Mouse (Mus musculus) liver, embryonic 13.5 days (tissue): Measurements from ENCODE around the gene Mast4. TPM values are rescaled to one million over a fixed set of nuclear protein-coding genes. Genes with fewer than 3 reads are reported as not detected.

ENCODE experiments used
- ATAC-seq: fragments of 200-750 bp; cut with Nextera tagmentation; 2 replicates; pipeline ENCODE4 v1.8.0; 2017; ENCODE audit warnings: low read depth, mild to moderate bottlenecking, moderate number of reproducible peaks, moderate library complexity
- DNase-seq: peaks from one replicate; pipeline ENCODE4 v3.0.0; 2022
- H3K27ac ChIP-seq: fragments of 300-500 bp; sonication (generic); 2 replicates; pipeline ENCODE4 v1.5.1; 2015; ENCODE audit warnings: moderate library complexity, mild to moderate bottlenecking, inconsistent platforms
- H3K27me3 ChIP-seq: fragments of 300-500 bp; sonication (generic); 2 replicates; pipeline ENCODE4 v1.6.1; 2015; ENCODE audit warnings: mild to moderate bottlenecking, inconsistent platforms
- H3K36me3 ChIP-seq: fragments of 300-500 bp; sonication (generic); 2 replicates; pipeline ENCODE4 v1.6.1; 2015; ENCODE audit warnings: mild to moderate bottlenecking, inconsistent platforms
- H3K4me1 ChIP-seq: fragments of 300-500 bp; sonication (generic); replicated peaks from 2 replicates; pipeline ENCODE4 v1.6.1; 2015; ENCODE audit warnings: inconsistent platforms
- H3K4me2 ChIP-seq: fragments of 300-500 bp; sonication (generic); 2 replicates; pipeline ENCODE4 v1.6.1; 2015; ENCODE audit warnings: inconsistent platforms, mild to moderate bottlenecking, moderate library complexity
- H3K4me3 ChIP-seq: fragments of 300-500 bp; sonication (generic); replicated peaks from 2 replicates; pipeline ENCODE4 v1.5.1; 2015; ENCODE audit warnings: mild to moderate bottlenecking, inconsistent platforms
- H3K9ac ChIP-seq: fragments of 300-500 bp; sonication (generic); 2 replicates; pipeline ENCODE4 v1.6.1; 2015; ENCODE audit warnings: mild to moderate bottlenecking, inconsistent platforms
- H3K9me3 ChIP-seq: fragments of 300-500 bp; sonication (generic); replicated peaks from 2 replicates; pipeline ENCODE4 v1.6.1; 2016; ENCODE audit warnings: inconsistent platforms
- WGBS: fragments of 180-500 bp; shearing (Covaris S2); methylation state at CpG from one replicate; pipeline ENCODE4 v1.1.7; 2015; ENCODE audit not compliant: insufficient replicate concordance; 5-methylcytosine and 5-hydroxymethylcytosine counted together
- polyA plus RNA-seq: library from polyadenylated mRNA; unstranded; fragments of >200 nt; fragmentation: Nextera tagmentation; extraction: Ambion mirVana; gene quantifications from 2 replicates; pipeline ENCODE4 v1.2.1, GENCODE M21; 2015

Mast4 gene
- polyA plus RNA-seq, 1 experiment from 2014 or later = 3.3 TPM

- no peak overlapping the region for H3K4me2 ChIP-seq
- no peak overlapping the region for H3K9ac ChIP-seq
- H3K4me1 ChIP-seq = no peaks in the 10 kb centered on the region
- no peaks in the 10 kb centered on the region for H3K36me3 ChIP-seq
- 64% methylated on average over 10 of the region's 10 CpGs for WGBS
- H3K27ac ChIP-seq = no peak overlapping the region
- ATAC-seq = no peak
- DNase-seq = no peak
- no peaks in the 10 kb centered on the region for H3K27me3 ChIP-seq
- no peaks in the 10 kb centered on the region for H3K9me3 ChIP-seq
- no peak overlapping the region for H3K4me3 ChIP-seq
These were observed 19.1 kb downstream of the Mast4 start for GRCm38 (mm10) chr13:103315113-103315708.

- ATAC-seq (no peak), DNase-seq (no peak)
- 60% methylated on average over 4 of the region's 4 CpGs for whole genome bisulfite sequencing
- no peaks in the 10 kb centered on the region for H3K4me1 ChIP-seq
- no peak overlapping the region for H3K4me2 ChIP-seq
- H3K27me3 ChIP-seq = no peaks in the 10 kb centered on the region
- no peak overlapping the region for H3K27ac ChIP-seq
- H3K36me3 ChIP-seq = no peaks in the 10 kb centered on the region
- no peaks in the 10 kb centered on the region for H3K9me3 ChIP-seq
- H3K9ac ChIP-seq = no peak overlapping the region
- H3K4me3 ChIP-seq = no peak overlapping the region
These were observed 26.0 kb downstream of the Mast4 start for GRCm38 (mm10) chr13:103308296-103308695.

- Histone ChIP-seq H3K36me3 (no peaks in the 10 kb centered on the region), H3K27ac (no peak overlapping the region), H3K4me3 (no peak overlapping the region), H3K27me3 (no peaks in the 10 kb centered on the region), H3K9ac (no peak overlapping the region), H3K9me3 (no peaks in the 10 kb centered on the region), H3K4me2 (no peak overlapping the region), H3K4me1 (no peaks in the 10 kb centered on the region)
- ATAC-seq (no peak), DNase-seq (no peak)
- WGBS = 69% methylated on average over 9 of the region's 9 CpGs
These were observed 30.5 kb downstream of the Mast4 start for GRCm38 (mm10) chr13:103303826-103304225.

GRCm38 (mm10) chr13:103302508-103302907 is 31.8 kb downstream of the Mast4 start:
- WGBS = 58% methylated on average over 6 of the region's 6 CpGs
- Histone ChIP-seq H3K36me3 (no peaks in the 10 kb centered on the region), H3K4me1 (no peaks in the 10 kb centered on the region), H3K9me3 (no peaks in the 10 kb centered on the region), H3K9ac (no peak overlapping the region), H3K27ac (no peak overlapping the region), H3K4me3 (no peak overlapping the region), H3K4me2 (no peak overlapping the region), H3K27me3 (no peaks in the 10 kb centered on the region)
- ATAC-seq (no peak), DNase-seq (no peak)

GRCm38 (mm10) chr13:103302077-103302476 is 32.2 kb downstream of the Mast4 start:
- DNase-seq = no peak
- no peak for ATAC-seq
- no peaks in the 10 kb centered on the region for H3K27me3 ChIP-seq
- no peak overlapping the region for H3K9ac ChIP-seq
- H3K9me3 ChIP-seq = no peaks in the 10 kb centered on the region
- no peak overlapping the region for H3K4me2 ChIP-seq
- no peak overlapping the region for H3K4me3 ChIP-seq
- H3K36me3 ChIP-seq = no peaks in the 10 kb centered on the region
- 86% methylated on average over 2 of the region's 2 CpGs for WGBS
- H3K27ac ChIP-seq = no peak overlapping the region
- no peaks in the 10 kb centered on the region for H3K4me1 ChIP-seq

GRCm38 (mm10) chr13:103294424-103294823 is 39.9 kb downstream of the Mast4 start:
- no peaks in the 10 kb centered on the region for H3K4me1 ChIP-seq
- no peak overlapping the region for H3K4me2 ChIP-seq
- H3K27me3 ChIP-seq = no peaks in the 10 kb centered on the region
- no peaks in the 10 kb centered on the region for H3K36me3 ChIP-seq
- ATAC-seq = no peak
- DNase-seq = no peak
- no peak overlapping the region for H3K27ac ChIP-seq
- 74% methylated on average over 13 of the region's 13 CpGs for WGBS
- H3K9ac ChIP-seq = no peak overlapping the region
- H3K9me3 ChIP-seq = no peaks in the 10 kb centered on the region
- H3K4me3 ChIP-seq = no peak overlapping the region

- Histone ChIP-seq H3K9ac (no peak overlapping the region), H3K36me3 (no peaks in the 10 kb centered on the region), H3K9me3 (no peaks in the 10 kb centered on the region), H3K27ac (no peak overlapping the region), H3K27me3 (no peaks in the 10 kb centered on the region), H3K4me1 (no peaks in the 10 kb centered on the region), H3K4me3 (no peak overlapping the region), H3K4me2 (no peak overlapping the region)
- 62% methylated on average over 1 of the region's 1 CpGs for WGBS
- DNase-seq = no peak
- no peak for ATAC-seq
These were observed 41.2 kb downstream of the Mast4 start for GRCm38 (mm10) chr13:103293121-103293520.

- Histone ChIP-seq H3K27me3 (no peaks in the 10 kb centered on the region), H3K4me1 (no peaks in the 10 kb centered on the region), H3K27ac (no peak overlapping the region), H3K36me3 (no peaks in the 10 kb centered on the region), H3K9ac (no peak overlapping the region), H3K4me2 (no peak overlapping the region), H3K4me3 (no peak overlapping the region), H3K9me3 (no peaks in the 10 kb centered on the region)
- ATAC-seq (no peak), DNase-seq (no peak)
- WGBS = 58% methylated on average over 4 of the region's 4 CpGs
These were observed 43.2 kb downstream of the Mast4 start for GRCm38 (mm10) chr13:103291098-103291497.

GRCm38 (mm10) chr13:103285821-103286220 is 48.5 kb downstream of the Mast4 start:
- ATAC-seq (no peak), DNase-seq (no peak)
- Histone ChIP-seq H3K4me1 (no peaks in the 10 kb centered on the region), H3K4me2 (no peak overlapping the region), H3K9ac (no peak overlapping the region), H3K4me3 (no peak overlapping the region), H3K27ac (no peak overlapping the region), H3K27me3 (no peaks in the 10 kb centered on the region), H3K36me3 (no peaks in the 10 kb centered on the region), H3K9me3 (no peaks in the 10 kb centered on the region)
- whole genome bisulfite sequencing = 68% methylated on average over 5 of the region's 5 CpGs

GRCm38 (mm10) chr13:103285036-103285435 is 49.3 kb downstream of the Mast4 start:
- H3K36me3 ChIP-seq = no peaks in the 10 kb centered on the region
- ATAC-seq = no peak

GRCm38 (mm10) chr13:103270856-103271391 is 63.4 kb downstream of the Mast4 start:
- H3K27me3 ChIP-seq = no peaks in the 10 kb centered on the region
- H3K4me2 ChIP-seq = no peak overlapping the region
- H3K9ac ChIP-seq = no peak overlapping the region
- no peaks in the 10 kb centered on the region for H3K9me3 ChIP-seq
- WGBS = 60% methylated on average over 9 of the region's 9 CpGs
- no peak overlapping the region for H3K4me3 ChIP-seq
- no peaks in the 10 kb centered on the region for H3K4me1 ChIP-seq
- no peak overlapping the region for H3K27ac ChIP-seq
- no peaks in the 10 kb centered on the region for H3K36me3 ChIP-seq
- DNase-seq (no peak), ATAC-seq (no peak)

More at GRCm38 (mm10) chr13:103285036-103285435, 49.3 kb downstream of the Mast4 start:
- Histone ChIP-seq H3K9me3 (no peaks in the 10 kb centered on the region), H3K27ac (no peak overlapping the region), H3K4me1 (no peaks in the 10 kb centered on the region), H3K4me3 (no peak overlapping the region), H3K4me2 (no peak overlapping the region), H3K27me3 (no peaks in the 10 kb centered on the region), H3K9ac (no peak overlapping the region)
- WGBS = 68% methylated on average over 7 of the region's 7 CpGs
- no peak for DNase-seq

GRCm38 (mm10) chr13:103262707-103263106 is 71.6 kb downstream of the Mast4 start:
- Histone ChIP-seq H3K27ac (no peak overlapping the region), H3K4me2 (no peak overlapping the region), H3K9me3 (no peaks in the 10 kb centered on the region), H3K9ac (no peak overlapping the region), H3K4me3 (no peak overlapping the region), H3K4me1 (no peaks in the 10 kb centered on the region), H3K27me3 (no peaks in the 10 kb centered on the region), H3K36me3 (no peaks in the 10 kb centered on the region)
- WGBS = 63% methylated on average over 3 of the region's 3 CpGs
- DNase-seq = no peak
- no peak for ATAC-seq
